Mouse (Mus musculus): ENCODE measurements around the gene Cyp2t4.
A peak's percentile ranks its signal among the peaks of the same experiment; 100 is the strongest.

Gene Cyp2t4

GRCm38 (mm10) chr7:27182498-27182897 lies 29.0 kb downstream of the Cyp2t4 start:
- no peak for DNase-seq (ENCODE audit: low read depth, low spot score)

DNA sequence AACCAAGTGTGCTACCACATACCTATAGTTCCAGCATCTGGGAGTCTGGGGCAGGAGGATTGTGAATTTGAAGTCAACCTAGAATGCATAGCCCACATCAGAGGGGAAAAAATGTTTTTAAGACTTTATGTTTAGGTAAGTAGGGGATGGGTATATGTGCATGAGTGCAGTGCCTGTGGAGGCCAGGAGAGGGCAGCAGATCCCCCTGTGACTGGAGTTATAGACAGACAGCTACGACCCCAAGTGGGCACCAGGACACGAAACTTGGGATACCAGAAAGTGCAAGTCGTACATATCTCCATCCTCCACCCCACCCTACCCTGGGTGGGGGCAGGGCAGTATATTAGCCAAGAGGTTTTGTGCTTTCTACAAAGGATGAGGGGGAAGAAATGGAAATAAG lies 31.4 kb downstream of the Cyp2t4 start:
- DNase-seq (ENCODE audit: low read depth, low spot score), result peak; percentile 89

GRCm38 (mm10) chr7:27185986-27186385 lies 32.5 kb downstream of the Cyp2t4 start:
- DNase-seq (ENCODE audit: low read depth, low spot score), result no peak

- peak; percentile 82 for DNase-seq (ENCODE audit: low read depth, low spot score)
These were observed 35.9 kb downstream of the Cyp2t4 start for GRCm38 (mm10) chr7:27189271-27189931.

DNA sequence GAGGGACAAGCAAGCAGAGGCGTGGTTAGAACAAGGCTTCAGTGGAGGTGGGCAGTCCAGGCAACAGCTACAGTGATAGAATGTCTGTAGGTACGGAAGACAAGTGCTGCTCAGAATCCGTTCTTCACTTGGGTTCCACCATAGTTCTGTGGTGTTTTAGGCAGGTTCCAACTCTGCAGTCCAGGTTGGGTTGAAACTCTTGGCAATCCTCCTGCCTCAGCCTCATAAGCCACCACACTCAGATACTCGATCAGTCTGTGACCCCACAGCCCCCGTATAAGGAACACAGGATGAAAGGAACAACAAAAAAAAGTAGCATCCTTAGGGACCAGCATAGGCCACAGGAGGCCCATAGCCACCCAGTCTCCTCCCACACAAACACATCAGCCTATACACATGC lies 38.9 kb downstream of the Cyp2t4 start:
- DNase-seq (ENCODE audit: low read depth, low spot score), result no peak

GRCm38 (mm10) chr7:27193731-27194130 lies 40.2 kb downstream of the Cyp2t4 start:
- no peak for DNase-seq (ENCODE audit: low read depth, low spot score)

GRCm38 (mm10) chr7:27195681-27196611 lies 42.4 kb downstream of the Cyp2t4 start, which contains the start of the genes BC024978 and Snrpa:
Gene BC024978, plus strand, starts transcription at chr7:27195781.
Gene Snrpa, minus strand, starts transcription at chr7:27196271.
- peak; percentile 100 for DNase-seq (ENCODE audit: low read depth, low spot score)

DNA sequence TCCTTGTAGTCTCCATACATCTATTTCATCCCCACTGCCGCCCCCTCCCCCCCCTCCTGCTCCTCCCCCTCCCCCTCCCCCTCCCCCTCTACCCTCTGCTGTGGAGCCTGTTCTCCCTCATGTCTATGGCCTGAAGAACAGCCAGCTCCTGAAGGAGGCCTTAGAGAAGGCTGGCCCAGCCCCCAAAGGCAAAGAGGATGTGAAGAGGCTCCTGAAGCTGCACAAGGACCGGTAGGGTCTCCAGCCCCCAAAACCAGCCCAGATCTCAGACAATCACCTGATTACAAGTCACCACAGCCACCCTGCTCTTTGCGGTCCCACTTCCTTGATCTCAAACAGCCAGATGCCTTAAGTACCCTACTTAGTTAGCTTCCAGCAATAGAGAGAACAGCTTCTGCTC lies 43.6 kb downstream of the Cyp2t4 start:
- no peak for DNase-seq (ENCODE audit: low read depth, low spot score)

DNA sequence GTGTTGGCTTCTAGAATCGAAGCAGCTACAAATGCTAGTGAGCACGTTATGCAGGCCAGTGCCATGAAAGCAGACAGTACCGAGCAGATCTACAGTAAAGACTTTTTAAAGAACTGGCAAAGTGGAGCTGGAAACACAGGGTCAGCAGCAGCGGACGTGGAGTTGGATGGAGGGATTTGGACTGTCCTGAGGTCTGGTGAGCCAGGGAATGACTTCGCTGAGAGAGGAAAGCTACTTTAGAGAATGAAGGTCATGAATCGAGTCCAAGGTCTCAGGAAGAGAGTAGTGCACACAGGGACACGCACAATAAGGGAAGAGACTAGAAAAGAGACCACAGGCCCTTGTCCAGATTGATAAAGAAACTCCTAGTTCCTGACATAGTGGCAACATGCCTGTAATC lies 44.1 kb downstream of the Cyp2t4 start:
- no peak for DNase-seq (ENCODE audit: low read depth, low spot score)

DNA sequence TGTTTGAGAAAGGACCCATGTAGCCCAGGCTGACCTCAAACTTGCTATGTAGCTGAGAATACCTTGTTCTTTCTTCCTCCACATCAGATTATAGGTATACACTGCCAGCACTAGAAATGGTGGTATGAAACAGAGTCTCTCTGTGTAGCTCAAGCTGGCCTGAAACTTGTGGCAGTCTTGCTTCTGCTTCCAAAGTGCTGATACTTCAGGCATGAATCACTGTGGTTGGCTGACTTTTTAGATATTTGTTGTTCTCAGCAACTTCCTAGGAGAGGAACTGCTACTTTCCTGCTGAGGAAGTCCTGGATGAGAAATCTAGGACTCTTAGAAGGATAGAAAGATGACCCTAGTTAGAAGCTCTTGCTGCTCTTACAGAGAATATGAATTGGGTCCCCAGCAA lies 44.8 kb downstream of the Cyp2t4 start:
- no peak for DNase-seq (ENCODE audit: low read depth, low spot score)

DNA sequence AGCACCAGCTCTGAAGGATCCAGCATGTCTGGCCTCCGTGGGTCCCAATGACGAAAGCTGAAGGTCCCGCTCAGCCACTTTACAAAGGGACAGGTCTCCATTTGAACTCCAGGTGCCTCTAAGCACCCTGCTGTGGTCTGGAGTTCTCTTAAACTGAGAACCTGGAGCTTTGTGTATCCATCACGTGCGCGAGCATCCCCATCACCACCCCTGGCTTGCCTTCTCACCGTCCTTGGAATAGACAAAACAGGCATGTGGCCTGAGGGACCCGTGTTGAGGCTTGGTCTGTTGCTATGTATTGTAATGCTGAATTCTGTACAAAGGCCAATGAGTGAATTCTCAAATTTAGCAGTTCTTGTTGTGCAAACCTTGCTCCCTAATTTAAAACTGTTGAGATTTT lies 45.3 kb downstream of the Cyp2t4 start:
- DNase-seq (ENCODE audit: low read depth, low spot score), result peak; percentile 74

DNA sequence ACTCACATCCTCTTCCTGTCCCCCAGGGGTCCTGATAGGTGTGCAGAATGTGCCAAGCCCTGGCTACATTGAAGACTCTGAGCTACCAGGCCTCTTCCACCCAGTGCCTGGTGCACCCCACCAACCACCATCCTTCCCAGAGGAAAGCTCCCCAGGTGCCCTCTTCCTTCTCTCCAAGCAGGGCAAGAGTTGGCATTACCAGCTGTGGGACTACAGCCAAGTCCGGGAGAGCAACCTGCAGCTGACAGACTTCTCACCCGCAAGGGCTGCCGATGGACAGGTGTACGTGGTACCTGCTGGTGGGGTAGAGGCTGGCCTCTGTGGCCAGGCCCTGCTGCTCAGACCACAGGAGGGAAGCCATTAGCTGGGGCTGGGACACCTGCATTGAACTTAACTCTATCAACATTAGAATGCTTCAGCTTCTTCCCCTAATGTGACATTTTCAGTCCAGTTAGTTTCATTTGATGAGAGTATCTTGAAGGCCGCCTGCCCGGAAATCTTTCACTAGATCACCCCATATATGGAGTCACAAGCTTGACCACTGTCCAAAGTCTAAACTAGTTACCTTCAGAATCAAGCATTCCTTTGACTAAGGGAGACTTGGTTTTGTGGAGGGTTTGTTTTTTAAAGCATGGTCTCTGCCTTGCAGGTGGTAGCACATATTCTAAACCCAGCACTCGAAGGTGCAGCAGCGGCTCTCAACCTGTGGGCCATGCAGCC lies 50.4 kb downstream of the Cyp2t4 start:
- no peak for DNase-seq (ENCODE audit: low read depth, low spot score)

Data from R1 (cell line).